Mouse (Mus musculus): ENCODE measurements around the gene Shank2. TPM values are rescaled to one million over a fixed set of nuclear protein-coding genes. Genes with fewer than 3 reads are reported as not detected.

Gene Shank2
- polyA plus RNA-seq, 1 experiment from 2014 or later = 0.54 TPM

DNA sequence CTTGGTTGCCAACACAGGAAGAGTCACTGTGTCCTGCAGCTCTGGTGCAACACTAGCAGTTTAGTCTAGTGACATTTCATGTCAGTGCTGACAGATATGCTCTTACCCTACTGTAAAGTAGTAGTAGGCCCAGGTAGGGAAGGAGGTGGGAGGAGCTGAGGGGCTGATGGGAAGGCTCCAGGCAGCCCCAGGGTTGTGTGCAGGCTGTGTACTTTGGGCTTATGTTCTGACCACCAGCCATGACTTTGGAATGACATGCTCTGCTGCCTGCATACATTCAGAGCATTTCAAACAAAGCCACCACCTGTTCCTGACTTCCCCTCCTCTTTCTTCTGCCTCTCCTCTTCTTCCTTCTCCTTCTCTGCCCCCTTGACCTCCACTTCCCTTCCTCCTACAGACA is 211.0 kb downstream of the Shank2 start:
- no peaks in the 10 kb centered on the region for H3K9me3 ChIP-seq (replicated peaks)
- no peak for ATAC-seq (ENCODE audit: insufficient read depth)
- no peak overlapping the region for H3K4me3 ChIP-seq (replicated peaks)
- no peaks in the 10 kb centered on the region for H3K4me1 ChIP-seq (replicated peaks)
- no peak overlapping the region for H3K4me2 ChIP-seq
- no peak overlapping the region for H3K9ac ChIP-seq
- no peaks in the 10 kb centered on the region for H3K27me3 ChIP-seq
- H3K36me3 ChIP-seq (replicated peaks) = no peaks in the 10 kb centered on the region
- no peak overlapping the region for H3K27ac ChIP-seq (replicated peaks)

DNA sequence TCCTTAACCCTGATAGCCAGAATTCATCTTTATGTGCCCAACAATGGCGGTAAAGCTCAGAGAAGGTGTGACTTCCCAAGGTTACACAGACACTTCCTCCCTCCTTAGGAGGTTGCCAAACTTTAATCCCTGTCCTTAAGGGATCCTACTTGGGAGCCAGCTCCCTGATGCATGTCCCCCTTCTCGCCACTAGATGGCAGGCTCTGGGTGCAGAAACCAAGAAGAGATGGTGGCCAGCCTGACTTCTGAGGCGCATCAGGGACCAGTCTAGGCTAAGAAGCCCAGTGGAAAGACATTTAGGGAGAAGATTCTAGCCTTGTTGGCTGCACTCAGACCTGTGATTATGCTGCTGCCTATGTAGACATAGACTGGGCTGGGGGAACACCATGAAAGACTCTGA is 215.5 kb downstream of the Shank2 start:
- no peaks in the 10 kb centered on the region for H3K27me3 ChIP-seq
- WGBS (ENCODE audit: insufficient replicate concordance) = 9% methylated on average over 3 of the region's 3 CpGs
- H3K4me1 ChIP-seq (replicated peaks) = no peaks in the 10 kb centered on the region
- no peak overlapping the region for H3K27ac ChIP-seq (replicated peaks)
- ATAC-seq (ENCODE audit: insufficient read depth) = no peak
- no peak overlapping the region for H3K9ac ChIP-seq
- no peak overlapping the region for H3K4me3 ChIP-seq (replicated peaks)
- no peaks in the 10 kb centered on the region for H3K36me3 ChIP-seq (replicated peaks)
- no peaks in the 10 kb centered on the region for H3K9me3 ChIP-seq (replicated peaks)
- no peak overlapping the region for H3K4me2 ChIP-seq

GRCm38 (mm10) chr7:144228683-144229082 is 227.0 kb downstream of the Shank2 start:
- H3K9ac ChIP-seq = no peak overlapping the region
- no peaks in the 10 kb centered on the region for H3K9me3 ChIP-seq (replicated peaks)
- ATAC-seq (ENCODE audit: insufficient read depth) = no peak
- no peak overlapping the region for H3K4me3 ChIP-seq (replicated peaks)
- no peaks in the 10 kb centered on the region; the same call in 1 of the 2 replicates for H3K27me3 ChIP-seq
- H3K4me1 ChIP-seq (replicated peaks) = no peaks in the 10 kb centered on the region
- H3K27ac ChIP-seq (replicated peaks) = no peak overlapping the region
- H3K4me2 ChIP-seq = no peak overlapping the region
- H3K36me3 ChIP-seq (replicated peaks) = no peaks in the 10 kb centered on the region
- 46% methylated on average over 5 of the region's 5 CpGs for WGBS (ENCODE audit: insufficient replicate concordance)

DNA sequence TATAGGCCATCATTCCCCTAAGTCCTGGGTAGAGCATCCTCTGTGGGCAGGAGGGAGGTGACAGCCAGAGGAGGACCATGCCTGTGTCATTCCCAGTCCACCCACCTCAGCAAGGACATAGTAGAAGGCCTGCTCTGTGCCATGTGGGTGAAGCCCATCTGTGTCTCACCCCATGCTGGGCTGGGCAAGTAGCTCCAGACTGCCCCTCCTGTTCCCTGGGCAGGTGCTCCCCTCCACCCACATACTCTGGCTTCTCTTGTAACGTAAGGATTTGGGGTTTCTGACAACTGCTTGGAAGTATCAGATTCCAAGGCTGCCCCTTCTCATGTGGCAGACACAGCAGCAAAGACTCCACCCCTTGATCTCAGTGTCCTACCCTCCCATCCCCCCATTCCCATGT is 227.7 kb downstream of the Shank2 start:
- ATAC-seq (ENCODE audit: insufficient read depth) = no peak
- H3K9me3 ChIP-seq (replicated peaks) = no peaks in the 10 kb centered on the region
- no peak overlapping the region for H3K9ac ChIP-seq

GRCm38 (mm10) chr7:144232132-144232706 is 230.5 kb downstream of the Shank2 start:
- Histone ChIP-seq H3K36me3 (replicated peaks) (no peaks in the 10 kb centered on the region), H3K4me3 (replicated peaks) (no peak overlapping the region), H3K27ac (replicated peaks) (no peak overlapping the region), H3K9me3 (replicated peaks) (no peaks in the 10 kb centered on the region), H3K4me1 (replicated peaks) (no peaks in the 10 kb centered on the region), H3K9ac (no peak overlapping the region), H3K4me2 (no peak overlapping the region), H3K27me3 (no peaks in the 10 kb centered on the region)
- WGBS (ENCODE audit: insufficient replicate concordance) = 47% methylated on average over 5 of the region's 5 CpGs
- ATAC-seq (ENCODE audit: insufficient read depth) = no peak

More for the DNA sequence above, 227.7 kb downstream of the Shank2 start:
- Histone ChIP-seq H3K27ac (replicated peaks) (no peak overlapping the region), H3K36me3 (replicated peaks) (no peaks in the 10 kb centered on the region), H3K27me3 (no peaks in the 10 kb centered on the region), H3K4me1 (replicated peaks) (no peaks in the 10 kb centered on the region), H3K4me3 (replicated peaks) (no peak overlapping the region), H3K4me2 (no peak overlapping the region)
- WGBS (ENCODE audit: insufficient replicate concordance) = 15% methylated on average over 1 of the region's 1 CpGs

DNA sequence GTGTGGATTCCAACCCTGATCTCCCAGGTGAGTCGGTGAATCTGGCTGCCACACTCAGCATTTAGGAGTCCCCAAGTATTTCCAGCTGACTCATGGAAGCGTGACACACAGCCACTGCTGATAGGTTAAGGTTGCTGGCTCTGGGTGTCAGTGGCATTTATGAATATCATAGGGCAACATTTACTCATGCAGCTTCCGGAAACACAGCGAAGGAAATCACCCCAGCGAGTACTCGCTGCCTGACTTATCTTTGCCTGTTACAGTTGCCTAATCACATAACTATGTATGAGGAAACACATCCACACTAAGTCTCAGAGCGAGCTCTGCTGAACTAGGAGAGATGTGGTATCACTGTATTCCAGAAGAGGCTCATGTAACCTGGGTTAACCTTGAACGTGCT is 231.8 kb downstream of the Shank2 start:
- Histone ChIP-seq H3K4me2 (no peak overlapping the region), H3K9ac (no peak overlapping the region), H3K9me3 (replicated peaks) (no peaks in the 10 kb centered on the region), H3K36me3 (replicated peaks) (no peaks in the 10 kb centered on the region), H3K27ac (replicated peaks) (no peak overlapping the region), H3K27me3 (no peaks in the 10 kb centered on the region), H3K4me1 (replicated peaks) (no peaks in the 10 kb centered on the region), H3K4me3 (replicated peaks) (no peak overlapping the region)
- no peak for ATAC-seq (ENCODE audit: insufficient read depth)
- 54% methylated on average over 8 of the region's 8 CpGs for WGBS (ENCODE audit: insufficient replicate concordance)

DNA sequence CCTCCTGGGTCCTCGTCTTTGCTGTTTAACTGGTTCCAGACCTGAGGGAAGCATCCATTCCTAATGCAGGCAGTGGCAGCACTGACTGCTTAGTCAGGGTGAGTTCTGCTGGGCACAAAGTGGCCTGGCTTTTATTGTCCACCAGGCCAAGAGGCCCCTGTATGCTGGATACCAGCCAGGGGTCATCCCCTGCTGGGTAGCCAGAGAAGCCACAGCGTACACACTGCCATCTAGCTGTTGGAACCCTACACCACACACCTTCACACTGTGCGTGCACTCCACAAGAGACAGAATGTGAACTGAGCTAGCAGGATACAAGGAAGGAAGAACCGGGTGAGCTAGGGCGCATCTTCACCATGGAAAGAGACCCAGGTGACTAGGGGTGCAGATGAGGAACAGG is 233.1 kb downstream of the Shank2 start:
- no peaks in the 10 kb centered on the region for H3K4me1 ChIP-seq (replicated peaks)
- no peak overlapping the region for H3K9ac ChIP-seq
- no peak for ATAC-seq (ENCODE audit: insufficient read depth)
- H3K36me3 ChIP-seq (replicated peaks) = no peaks in the 10 kb centered on the region
- no peaks in the 10 kb centered on the region for H3K27me3 ChIP-seq
- H3K9me3 ChIP-seq (replicated peaks) = no peaks in the 10 kb centered on the region
- WGBS (ENCODE audit: insufficient replicate concordance) = 44% methylated on average over 5 of the region's 5 CpGs
- H3K27ac ChIP-seq (replicated peaks) = no peak overlapping the region
- no peak overlapping the region for H3K4me2 ChIP-seq
- H3K4me3 ChIP-seq (replicated peaks) = no peak overlapping the region

GRCm38 (mm10) chr7:144235523-144235922 is 233.8 kb downstream of the Shank2 start:
- Histone ChIP-seq H3K9me3 (replicated peaks) (no peaks in the 10 kb centered on the region), H3K4me2 (no peak overlapping the region), H3K27ac (replicated peaks) (no peak overlapping the region), H3K9ac (no peak overlapping the region), H3K36me3 (replicated peaks) (no peaks in the 10 kb centered on the region), H3K4me1 (replicated peaks) (no peaks in the 10 kb centered on the region), H3K4me3 (replicated peaks) (no peak overlapping the region), H3K27me3 (no peaks in the 10 kb centered on the region)
- WGBS (ENCODE audit: insufficient replicate concordance) = 54% methylated on average over 4 of the region's 4 CpGs
- ATAC-seq (ENCODE audit: insufficient read depth) = no peak

- H3K9me3 ChIP-seq (replicated peaks) = no peaks in the 10 kb centered on the region
- H3K27me3 ChIP-seq = no peaks in the 10 kb centered on the region
- no peak overlapping the region for H3K27ac ChIP-seq (replicated peaks)
- 51% methylated on average over 13 of the region's 13 CpGs for WGBS (ENCODE audit: insufficient replicate concordance)
- no peak for ATAC-seq (ENCODE audit: insufficient read depth)
- no peaks in the 10 kb centered on the region for H3K4me1 ChIP-seq (replicated peaks)
- no peak overlapping the region for H3K4me3 ChIP-seq (replicated peaks)
- no peaks in the 10 kb centered on the region for H3K36me3 ChIP-seq (replicated peaks)
- H3K4me2 ChIP-seq = no peak overlapping the region
- H3K9ac ChIP-seq = no peak overlapping the region
Measured at GRCm38 (mm10) chr7:144236802-144237201, 235.1 kb downstream of the Shank2 start.

DNA sequence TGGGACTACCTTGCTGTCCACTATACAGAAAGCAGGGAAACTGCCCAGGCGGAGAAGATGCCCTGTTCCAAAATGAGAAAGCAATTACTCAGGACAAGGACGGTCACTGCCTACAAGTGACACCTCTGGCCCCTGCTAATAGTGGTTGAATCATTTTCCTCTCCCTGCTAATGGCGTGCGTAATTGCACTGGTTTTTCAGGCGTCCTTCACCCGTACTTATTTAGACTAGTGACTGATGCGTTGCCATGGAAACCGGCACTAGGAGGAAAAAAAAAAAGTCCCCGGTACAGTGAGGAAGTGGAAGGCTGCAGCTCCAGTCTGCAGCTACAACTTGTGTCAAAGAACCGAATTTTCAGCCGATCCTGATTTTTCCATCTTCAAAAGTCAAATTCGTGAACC is 236.7 kb downstream of the Shank2 start:
- Histone ChIP-seq H3K4me2 (no peak overlapping the region), H3K27ac (replicated peaks) (no peak overlapping the region), H3K27me3 (no peaks in the 10 kb centered on the region), H3K36me3 (replicated peaks) (no peaks in the 10 kb centered on the region), H3K9me3 (replicated peaks) (no peaks in the 10 kb centered on the region), H3K4me1 (replicated peaks) (no peaks in the 10 kb centered on the region), H3K9ac (no peak overlapping the region), H3K4me3 (replicated peaks) (no peak overlapping the region)
- 38% methylated on average over 12 of the region's 12 CpGs for WGBS (ENCODE audit: insufficient replicate concordance)
- ATAC-seq (ENCODE audit: insufficient read depth) = no peak

DNA sequence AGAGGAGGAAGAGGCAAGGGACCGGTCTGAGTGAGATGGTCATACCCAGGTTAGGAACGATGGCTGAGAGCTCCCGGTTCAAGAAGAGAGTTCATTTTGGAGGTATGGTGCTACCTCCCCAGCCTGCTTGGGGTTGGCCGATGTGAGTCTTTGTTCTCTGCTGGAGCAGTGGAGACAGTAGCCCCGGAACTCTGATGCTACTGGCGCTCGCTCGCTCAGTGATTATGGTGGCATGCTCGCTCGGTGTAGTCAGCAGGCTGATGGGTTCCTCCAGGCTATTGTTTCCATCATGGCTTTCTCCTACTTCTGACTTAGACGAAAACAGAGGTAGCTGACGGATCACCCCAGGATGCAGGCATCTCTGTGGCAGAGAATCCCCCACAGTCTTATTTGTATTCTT is 237.3 kb downstream of the Shank2 start:
- Histone ChIP-seq H3K27me3 (no peaks in the 10 kb centered on the region), H3K9me3 (replicated peaks) (no peaks in the 10 kb centered on the region), H3K36me3 (replicated peaks) (no peaks in the 10 kb centered on the region), H3K9ac (no peak overlapping the region), H3K4me2 (no peak overlapping the region), H3K4me3 (replicated peaks) (no peak overlapping the region), H3K4me1 (replicated peaks) (no peaks in the 10 kb centered on the region), H3K27ac (replicated peaks) (no peak overlapping the region)
- no peak for ATAC-seq (ENCODE audit: insufficient read depth)
- 46% methylated on average over 12 of the region's 12 CpGs for WGBS (ENCODE audit: insufficient replicate concordance)

DNA sequence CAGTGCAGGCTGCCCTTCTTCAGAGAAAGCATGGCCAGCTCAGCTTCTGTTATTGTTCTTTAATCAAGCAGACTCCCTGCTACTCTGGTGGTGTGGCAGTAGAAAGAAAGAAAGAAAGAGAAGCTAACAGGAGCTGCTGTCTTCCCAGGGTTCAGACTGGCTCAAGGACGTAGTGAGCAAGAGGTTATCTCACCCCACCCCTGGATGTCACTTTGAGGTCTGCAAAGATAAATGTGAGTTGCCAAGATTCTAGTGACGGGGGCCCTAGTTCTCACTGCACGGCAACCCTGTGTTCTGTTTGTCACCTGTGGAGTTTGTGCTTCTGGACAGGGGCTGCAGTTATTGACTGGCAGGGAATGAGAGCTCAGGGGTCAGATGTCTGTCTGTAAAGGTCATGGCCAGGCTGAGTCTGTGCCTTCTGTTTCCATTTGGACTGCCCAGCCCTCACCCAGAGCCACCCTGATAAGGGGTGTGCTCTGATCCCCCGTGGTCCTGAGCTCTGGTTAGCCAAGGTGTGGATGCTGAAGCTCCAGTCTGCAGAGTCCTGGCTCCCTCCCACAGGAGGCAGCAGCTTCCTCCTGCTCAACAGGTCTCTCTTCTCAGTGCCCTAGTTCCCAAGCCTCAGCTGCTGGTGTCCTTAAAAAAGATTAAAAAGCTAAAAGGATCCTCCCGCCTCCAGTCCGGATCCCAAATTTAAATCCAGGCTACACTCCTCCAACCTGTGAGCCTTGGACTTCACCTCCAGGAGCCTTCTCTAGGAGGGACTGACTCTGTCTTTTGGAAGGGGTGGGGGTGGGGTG is 238.0 kb downstream of the Shank2 start:
- no peak for ATAC-seq (ENCODE audit: insufficient read depth)
- Histone ChIP-seq H3K4me1 (replicated peaks) (no peaks in the 10 kb centered on the region), H3K36me3 (replicated peaks) (no peaks in the 10 kb centered on the region), H3K27me3 (no peaks in the 10 kb centered on the region), H3K9ac (no peak overlapping the region), H3K4me2 (no peak overlapping the region), H3K4me3 (replicated peaks) (no peak overlapping the region), H3K27ac (replicated peaks) (no peak overlapping the region), H3K9me3 (replicated peaks) (no peaks in the 10 kb centered on the region)
- WGBS (ENCODE audit: insufficient replicate concordance) = 25% methylated on average over 6 of the region's 6 CpGs
